Mouse (Mus musculus) heart, embryonic 14.5 days (tissue): ENCODE measurements around the gene Thbs3. TPM values are rescaled to one million over a fixed set of nuclear protein-coding genes. Genes with fewer than 3 reads are reported as not detected.

ENCODE experiments used
- ATAC-seq: fragments of 200-750 bp; cut with Nextera tagmentation; 2 replicates; pipeline ENCODE4 v1.8.0; 2017; ENCODE audit warnings: low read depth, moderate TSS enrichment; ENCODE audit not compliant: insufficient number of reproducible peaks, insufficient read depth, low FRiP score
- H3K27ac ChIP-seq, 2 experiments: fragments of 200-500 bp in 1 of 2; fragments of 300-500 bp in 1 of 2; sonication (generic) in 1 of 2; replicated peaks in 1 of 2; 2 replicates each; pipeline ENCODE4 v1.5.1; 2012 to 2014; ENCODE audit warnings: low read depth in 2 of 2, low read length in 2 of 2, control low read depth in 1 of 2, mild to moderate bottlenecking in 1 of 2, mixed read lengths in 1 of 2; ENCODE audit not compliant: control insufficient read depth in 1 of 2, insufficient read depth in 1 of 2
- H3K27me3 ChIP-seq: fragments of 300-500 bp; sonication (generic); 2 replicates; pipeline ENCODE4 v1.6.1; 2014; ENCODE audit warnings: mild to moderate bottlenecking, low read length, control low read depth; ENCODE audit not compliant: control insufficient read depth, insufficient read depth
- H3K36me3 ChIP-seq: fragments of 300-500 bp; sonication (generic); 2 replicates; pipeline ENCODE4 v1.6.1; 2014; ENCODE audit warnings: mild to moderate bottlenecking, control low read depth, low read length, mixed read lengths; ENCODE audit not compliant: control insufficient read depth, insufficient read depth
- H3K4me1 ChIP-seq, 2 experiments: fragments of 200-500 bp in 1 of 2; fragments of 300-500 bp in 1 of 2; sonication (generic) in 1 of 2; 2 replicates each; pipeline ENCODE4 v1.6.1; 2012 to 2014; ENCODE audit warnings: low read length in 2 of 2, control low read depth in 1 of 2, mixed read lengths in 1 of 2; ENCODE audit not compliant: control insufficient read depth in 2 of 2, insufficient read depth in 2 of 2
- H3K4me2 ChIP-seq: fragments of 300-500 bp; sonication (generic); 2 replicates; pipeline ENCODE4 v1.6.1; 2014; ENCODE audit warnings: mild to moderate bottlenecking, low read length
- H3K4me3 ChIP-seq, 2 experiments: fragments of 200-500 bp in 1 of 2; fragments of 300-500 bp in 1 of 2; sonication (generic) in 1 of 2; 2 replicates each; pipeline ENCODE4 v1.5.1; 2012 to 2014; ENCODE audit warnings: low read length in 2 of 2, mild to moderate bottlenecking in 2 of 2, control low read depth in 1 of 2, low read depth in 1 of 2, moderate library complexity in 1 of 2; ENCODE audit not compliant: control insufficient read depth in 1 of 2, insufficient read depth in 1 of 2
- H3K9ac ChIP-seq: fragments of 300-500 bp; sonication (generic); 2 replicates; pipeline ENCODE4 v1.6.1; 2014; ENCODE audit warnings: mild to moderate bottlenecking, low read length
- H3K9me3 ChIP-seq: fragments of 300-500 bp; sonication (generic); 2 replicates; pipeline ENCODE4 v1.6.1; 2016; ENCODE audit warnings: low read length, control low read depth; ENCODE audit not compliant: control insufficient read depth
- WGBS: fragments of 180-500 bp; shearing (Covaris S2); extraction: QIAGEN DNeasy Blood & Tissue Kit; methylation state at CpG from one replicate; pipeline ENCODE4 v1.1.7; 2014; 5-methylcytosine and 5-hydroxymethylcytosine counted together
- polyA plus RNA-seq: library from polyadenylated mRNA; unstranded; fragments of >200 nt; fragmentation: Nextera tagmentation; extraction: Ambion mirVana; gene quantifications from 2 replicates; pipeline ENCODE4 v1.2.1, GENCODE M21; 2014

Gene Thbs3
- polyA plus RNA-seq, 1 experiment from 2014 or later, result 14.5 TPM

DNA sequence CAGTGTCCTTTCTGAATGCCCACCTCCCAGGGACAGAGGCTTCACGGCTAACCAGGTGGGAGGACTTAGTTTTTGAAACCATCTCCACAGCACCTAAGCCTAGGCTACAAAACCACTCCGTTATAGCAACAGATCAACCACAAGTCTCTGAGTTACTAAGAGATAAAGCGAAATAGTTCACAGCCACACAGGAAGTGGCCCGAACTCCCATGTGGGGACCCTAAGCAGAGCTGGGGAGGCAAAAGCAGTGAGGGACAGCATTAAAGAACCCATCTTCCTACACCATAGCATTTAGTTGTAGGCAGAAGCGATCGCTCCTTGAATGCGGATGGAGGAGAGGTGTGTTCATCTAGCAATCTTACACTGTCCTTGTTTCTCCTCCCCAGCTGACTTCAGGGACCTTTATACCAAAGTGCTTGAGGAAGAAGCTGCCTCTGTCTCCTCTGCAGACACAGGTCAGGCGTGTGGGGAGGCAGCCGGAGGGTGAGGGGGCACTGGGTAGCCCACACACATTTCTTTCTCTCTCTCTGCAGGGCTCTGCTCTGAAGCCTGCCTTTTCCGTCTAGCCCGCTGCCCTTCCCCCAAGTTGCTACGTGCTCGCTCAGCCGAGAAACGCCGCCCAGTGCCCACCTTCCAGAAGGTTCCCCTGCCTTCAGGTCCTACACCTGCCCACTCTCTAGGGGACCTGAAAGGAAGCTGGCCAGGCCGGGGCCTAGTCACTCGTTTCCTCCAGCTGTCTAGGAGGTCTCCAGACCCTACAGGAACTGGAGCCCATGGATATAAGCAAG lies 27.1 kb upstream of the Thbs3 start:
- H3K27ac ChIP-seq, result no peak overlapping the region
- peaks cover 7 to 8% of the 10 kb centered on the region in 2 experiments for H3K4me1 ChIP-seq
- H3K9me3 ChIP-seq, result no peaks in the 10 kb centered on the region
- H3K4me2 ChIP-seq, result no peak overlapping the region
- no peak overlapping the region for H3K9ac ChIP-seq
- H3K27me3 ChIP-seq, result no peaks in the 10 kb centered on the region
- ATAC-seq, result no peak
- no peak overlapping the region for H3K4me3 ChIP-seq
- peaks cover 15% of the 10 kb centered on the region; the same call in 1 of the 2 replicates for H3K36me3 ChIP-seq
- WGBS, result 79% methylated on average over 18 of the region's 18 CpGs

DNA sequence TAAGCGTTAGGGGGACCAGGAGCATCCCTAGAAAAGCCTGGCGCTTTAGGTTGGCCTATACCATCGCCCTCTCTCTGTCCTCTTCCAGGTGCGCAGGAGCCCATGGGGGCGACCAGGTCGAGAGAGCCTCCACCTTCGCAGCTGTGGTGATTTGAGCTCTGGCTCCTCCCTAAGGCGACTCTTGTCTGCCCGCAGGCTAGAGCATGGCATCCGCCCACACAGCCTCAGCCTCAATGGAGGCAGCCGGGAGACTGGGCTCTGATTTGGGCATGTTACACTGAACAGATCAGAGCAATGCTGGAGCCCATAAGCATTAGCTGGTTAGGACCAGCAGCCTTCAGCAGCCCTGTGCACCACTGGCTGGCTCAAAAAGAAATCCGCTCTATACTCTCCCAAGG lies 26.5 kb upstream of the Thbs3 start:
- WGBS, result 70% methylated on average over 12 of the region's 12 CpGs
- Histone ChIP-seq H3K9me3 (no peaks in the 10 kb centered on the region), H3K36me3 (peaks cover 15% of the 10 kb centered on the region; the same call in 1 of the 2 replicates), H3K27me3 (no peaks in the 10 kb centered on the region), H3K4me3 (no peak overlapping the region), H3K27ac (no peak overlapping the region), H3K9ac (no peak overlapping the region), H3K4me1 (peaks cover 6% of the 10 kb centered on the region in 2 experiments), H3K4me2 (no peak overlapping the region)
- no peak for ATAC-seq

DNA sequence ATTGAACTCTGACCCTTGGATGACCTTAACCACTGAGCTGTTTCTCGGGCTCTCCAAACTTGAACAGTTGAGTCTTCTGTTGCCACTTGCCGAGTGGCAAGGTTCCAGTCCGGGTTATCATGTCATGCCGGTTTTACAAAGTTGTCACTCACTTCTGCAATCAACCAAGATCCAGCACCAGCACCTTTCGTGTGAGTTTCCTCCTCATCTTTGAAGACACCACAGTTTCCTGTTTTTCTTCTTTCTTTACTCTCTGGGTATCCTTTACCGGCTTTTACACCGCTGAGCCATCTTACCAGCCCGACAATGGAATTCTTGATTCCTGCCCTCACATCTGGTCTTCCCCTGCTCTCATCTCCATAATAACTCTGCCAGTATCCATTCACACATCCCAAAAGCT lies 24.5 kb upstream of the Thbs3 start:
- peaks cover 0 to 2% of the 10 kb centered on the region in 2 experiments; a peak in 1 of 4 replicates for H3K4me1 ChIP-seq
- no peak overlapping the region for H3K9ac ChIP-seq
- H3K27me3 ChIP-seq, result no peaks in the 10 kb centered on the region
- H3K9me3 ChIP-seq, result no peaks in the 10 kb centered on the region
- WGBS, result 75% methylated on average over 8 of the region's 8 CpGs
- H3K27ac ChIP-seq, result no peak overlapping the region
- peaks cover 15% of the 10 kb centered on the region; the same call in 1 of the 2 replicates for H3K36me3 ChIP-seq
- no peak for ATAC-seq
- H3K4me2 ChIP-seq, result no peak overlapping the region
- no peak overlapping the region for H3K4me3 ChIP-seq

DNA sequence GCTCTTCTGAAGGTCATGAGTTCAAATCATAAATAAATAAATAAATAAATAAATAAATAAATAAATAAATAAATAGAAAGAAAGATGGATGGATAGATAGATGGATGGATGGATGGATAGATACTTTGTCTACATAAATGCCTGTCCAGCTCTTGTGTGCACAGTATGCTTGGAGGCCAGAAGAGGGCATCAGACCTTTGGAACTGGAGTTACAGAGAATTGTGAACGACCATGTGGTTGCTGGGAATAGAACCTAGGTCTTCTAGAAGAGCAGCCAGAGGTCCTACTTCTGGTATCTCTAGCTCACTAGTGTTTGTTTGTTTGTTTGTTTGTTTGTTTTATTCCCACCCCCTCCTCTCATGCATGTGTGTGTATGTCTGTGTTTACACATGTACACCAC lies 21.6 kb upstream of the Thbs3 start:
- no peak for ATAC-seq
- Histone ChIP-seq H3K9ac (no peak overlapping the region), H3K4me2 (no peak overlapping the region), H3K36me3 (0 out of 2 replicates have a peak, but pooled peaks cover 4% of the 10 kb centered on the region), H3K27ac (no peak overlapping the region), H3K9me3 (no peaks in the 10 kb centered on the region), H3K4me1 (peaks cover 4 to 9% of the 10 kb centered on the region in 2 experiments), H3K27me3 (no peaks in the 10 kb centered on the region), H3K4me3 (no peak overlapping the region)
- WGBS, result 84% methylated on average over 1 of the region's 1 CpGs

DNA sequence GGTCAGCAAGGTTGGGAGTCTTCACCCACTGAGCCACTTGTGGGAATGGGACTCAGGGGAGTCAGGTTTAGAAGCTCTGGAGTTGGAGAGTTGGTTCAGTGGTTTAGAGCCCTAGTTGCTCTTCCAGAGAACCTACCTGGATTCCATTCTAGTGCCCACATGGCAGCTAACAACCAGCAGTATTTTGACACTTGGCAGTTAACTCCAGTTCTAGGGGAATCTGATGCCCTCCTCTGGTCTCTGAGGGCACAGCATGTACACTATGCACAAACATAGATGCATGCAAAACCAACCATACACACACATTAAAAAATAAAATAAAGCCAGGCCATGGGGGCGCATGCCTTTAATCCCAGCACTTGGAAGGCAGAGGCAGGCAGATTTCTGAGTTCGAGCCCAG lies 21.1 kb upstream of the Thbs3 start:
- Histone ChIP-seq H3K4me3 (no peak overlapping the region), H3K27me3 (no peaks in the 10 kb centered on the region), H3K4me2 (no peak overlapping the region), H3K36me3 (no peaks in the 10 kb centered on the region), H3K9ac (no peak overlapping the region), H3K9me3 (no peaks in the 10 kb centered on the region), H3K27ac (no peak overlapping the region), H3K4me1 (peaks cover 4 to 9% of the 10 kb centered on the region in 2 experiments)
- ATAC-seq, result no peak
- 87% methylated on average over 2 of the region's 2 CpGs for WGBS

DNA sequence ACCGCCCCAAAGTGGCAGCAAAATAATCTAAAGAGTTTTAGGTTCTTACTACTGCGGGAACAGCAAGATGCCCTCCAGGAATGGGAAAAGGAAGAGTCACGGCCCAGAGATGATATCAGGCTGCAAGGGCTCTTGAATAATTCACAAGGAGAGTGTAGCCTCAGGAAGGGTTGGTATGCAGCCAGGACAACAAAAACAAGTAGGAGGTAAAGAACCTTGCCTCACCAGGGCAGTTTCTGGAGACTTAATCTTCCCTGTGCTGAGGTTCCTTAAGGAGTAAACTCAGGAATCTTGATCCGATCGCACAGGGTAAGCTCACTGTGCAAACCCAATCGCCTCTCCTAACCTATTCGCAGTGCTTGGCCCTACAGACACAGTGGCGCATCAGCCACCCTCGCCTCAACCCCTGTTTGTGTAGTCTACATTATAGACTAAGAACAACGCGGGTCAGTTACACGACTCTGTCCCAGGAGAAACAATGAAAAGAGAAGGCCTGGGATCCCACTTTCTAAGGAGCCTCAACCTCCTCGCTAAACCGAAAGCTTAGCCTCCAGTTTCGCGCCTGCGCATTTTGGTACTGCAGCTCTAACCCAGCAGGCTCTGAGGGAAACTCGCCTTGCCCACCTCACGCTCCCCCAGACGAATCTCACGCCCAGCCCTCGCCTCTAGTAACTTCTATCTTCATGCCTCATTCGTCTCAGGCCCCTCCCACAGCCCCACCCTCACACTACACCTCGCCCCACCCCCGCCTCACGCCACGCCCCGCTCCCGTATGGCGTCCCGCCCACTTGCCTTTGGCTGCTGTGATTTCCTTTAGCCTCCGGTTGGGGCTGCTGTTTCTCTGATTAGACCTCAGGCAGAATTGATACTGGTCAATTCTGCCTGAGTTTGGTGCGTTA lies 18.8 kb upstream of the Thbs3 start:
- 8% methylated on average over 33 of the region's 33 CpGs for WGBS
- peak; percentile 93 for ATAC-seq
- Histone ChIP-seq H3K9me3 (no peaks in the 10 kb centered on the region), H3K4me1 (peaks cover 4 to 9% of the 10 kb centered on the region in 2 experiments), H3K27ac (peak overlapping the region; percentile 72 to 81), H3K36me3 (no peaks in the 10 kb centered on the region), H3K4me3 (peak overlapping the region; percentile 50 to 71), H3K4me2 (peak overlapping the region; percentile 84), H3K27me3 (no peaks in the 10 kb centered on the region), H3K9ac (peak overlapping the region; percentile 82)

DNA sequence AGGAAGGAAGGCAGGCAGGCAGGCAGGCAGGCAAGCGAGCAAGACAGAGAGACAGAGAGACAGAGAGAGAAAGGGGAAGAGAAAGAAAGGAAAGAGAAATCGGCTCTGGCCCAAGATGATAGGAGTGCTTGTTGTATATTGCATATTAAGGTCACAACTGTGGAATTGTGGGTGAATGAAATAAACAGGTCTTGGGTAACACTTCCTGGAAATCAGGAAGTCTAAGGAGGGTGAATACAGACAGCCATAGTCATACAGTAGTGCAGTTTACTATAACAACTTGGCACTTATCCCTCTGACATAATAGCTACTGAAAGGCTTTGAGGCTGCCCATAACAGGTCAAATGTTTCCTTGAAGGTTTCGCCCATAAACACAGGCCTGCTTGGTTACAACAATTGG lies 15.1 kb upstream of the Thbs3 start:
- H3K4me3 ChIP-seq, result no peak overlapping the region
- WGBS, result 76% methylated on average over 3 of the region's 3 CpGs
- ATAC-seq, result no peak
- peaks cover 8 to 13% of the 10 kb centered on the region in 2 experiments for H3K4me1 ChIP-seq
- no peak overlapping the region for H3K4me2 ChIP-seq
- H3K36me3 ChIP-seq, result peaks cover 9% of the 10 kb centered on the region
- no peaks in the 10 kb centered on the region for H3K27me3 ChIP-seq
- H3K9me3 ChIP-seq, result no peaks in the 10 kb centered on the region
- no peak overlapping the region for H3K27ac ChIP-seq
- H3K9ac ChIP-seq, result no peak overlapping the region
